Mouse (Mus musculus) lung, postnatal 10 days (tissue): ENCODE measurements around the gene Grid1.

ENCODE experiments used
- DNase-seq: peaks from one replicate; pipeline ENCODE4 v3.0.0; 2021

The Grid1 gene

DNA sequence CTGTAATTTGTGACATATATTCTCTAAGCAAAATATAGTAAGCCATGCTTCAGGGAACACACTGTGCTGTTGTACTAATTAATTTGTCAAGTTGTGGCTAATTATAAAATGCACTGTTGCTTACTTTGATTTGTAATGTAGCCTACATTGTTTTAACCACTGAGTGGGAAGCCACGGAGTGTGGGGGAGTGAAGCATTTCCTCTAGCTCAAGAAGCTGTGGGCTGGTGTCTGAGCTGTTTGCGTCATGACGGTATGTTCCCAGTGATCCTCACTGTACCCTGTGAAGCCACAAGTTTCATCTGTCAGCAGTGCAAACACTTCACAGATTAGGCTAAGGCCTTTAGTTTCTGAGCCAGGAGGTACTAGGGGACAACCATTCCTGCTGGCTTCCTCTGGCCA, 302.2 kb downstream of the Grid1 start:
- no peak for DNase-seq

- no peak for DNase-seq
Measured at GRCm38 (mm10) chr14:35123260-35123875, 303.5 kb downstream of the Grid1 start.

DNA sequence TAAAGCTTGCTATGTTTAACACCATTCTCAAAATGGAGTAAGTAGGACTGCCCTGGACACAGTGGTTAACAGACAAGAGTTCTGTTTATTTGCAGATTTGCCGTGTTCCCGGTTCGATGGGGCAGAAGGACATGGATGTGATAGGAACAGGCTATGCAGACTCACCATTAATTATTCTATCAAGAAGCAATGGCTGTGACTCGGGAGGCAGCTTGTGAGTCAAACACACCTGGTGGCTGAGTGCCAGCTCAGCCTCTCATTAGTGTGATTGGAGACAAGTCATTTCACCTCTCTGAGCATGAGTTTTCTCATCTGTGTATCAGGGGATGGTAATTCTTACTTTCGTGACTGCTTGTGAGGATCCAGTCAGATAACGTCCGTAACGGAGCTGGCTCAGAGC, 307.7 kb downstream of the Grid1 start:
- DNase-seq: no peak

DNA sequence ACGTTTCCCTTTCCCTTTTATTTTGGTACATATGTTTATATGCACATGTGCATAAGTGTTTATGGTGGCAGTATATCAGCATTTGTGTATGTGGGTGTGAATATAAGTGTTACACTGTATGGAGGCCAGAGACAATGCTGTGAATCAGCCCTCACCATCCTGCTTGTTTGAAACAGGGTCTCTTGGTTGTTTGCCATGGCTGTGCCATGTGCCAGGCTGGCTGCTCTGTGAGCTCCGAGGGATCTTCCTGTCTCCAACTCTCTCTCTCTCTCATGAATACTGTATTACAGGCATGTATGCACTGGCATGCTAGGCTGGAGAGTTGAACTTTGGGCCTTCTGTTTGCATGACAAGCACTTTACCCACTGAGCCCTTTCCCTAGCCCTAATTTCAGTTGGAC, 315.1 kb downstream of the Grid1 start:
- no peak for DNase-seq

GRCm38 (mm10) chr14:35138069-35138468, 318.2 kb downstream of the Grid1 start:
- no peak for DNase-seq

DNA sequence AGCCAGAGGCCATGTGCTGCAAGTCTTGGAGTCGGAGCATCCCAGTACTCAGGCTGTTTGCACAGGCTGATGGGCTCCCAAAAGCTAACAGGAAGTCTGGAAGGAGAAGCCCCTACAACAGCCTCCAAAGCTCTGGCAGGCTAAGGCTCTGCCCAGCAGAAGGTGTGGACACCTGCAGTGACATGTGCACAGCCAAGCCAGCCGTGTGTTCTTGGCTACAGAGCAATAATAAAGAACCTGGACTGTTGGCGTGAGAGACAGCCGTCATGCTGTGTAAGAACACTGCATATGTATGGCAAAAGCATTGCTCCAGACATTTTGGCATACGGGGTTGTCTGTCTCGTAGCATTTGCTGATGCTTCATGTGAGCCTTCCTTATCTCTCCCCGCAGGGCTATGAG, 319.9 kb downstream of the Grid1 start:
- no peak for DNase-seq

- peak; percentile 12 for DNase-seq
Measured at GRCm38 (mm10) chr14:35152450-35152849, 332.5 kb downstream of the Grid1 start.

DNA sequence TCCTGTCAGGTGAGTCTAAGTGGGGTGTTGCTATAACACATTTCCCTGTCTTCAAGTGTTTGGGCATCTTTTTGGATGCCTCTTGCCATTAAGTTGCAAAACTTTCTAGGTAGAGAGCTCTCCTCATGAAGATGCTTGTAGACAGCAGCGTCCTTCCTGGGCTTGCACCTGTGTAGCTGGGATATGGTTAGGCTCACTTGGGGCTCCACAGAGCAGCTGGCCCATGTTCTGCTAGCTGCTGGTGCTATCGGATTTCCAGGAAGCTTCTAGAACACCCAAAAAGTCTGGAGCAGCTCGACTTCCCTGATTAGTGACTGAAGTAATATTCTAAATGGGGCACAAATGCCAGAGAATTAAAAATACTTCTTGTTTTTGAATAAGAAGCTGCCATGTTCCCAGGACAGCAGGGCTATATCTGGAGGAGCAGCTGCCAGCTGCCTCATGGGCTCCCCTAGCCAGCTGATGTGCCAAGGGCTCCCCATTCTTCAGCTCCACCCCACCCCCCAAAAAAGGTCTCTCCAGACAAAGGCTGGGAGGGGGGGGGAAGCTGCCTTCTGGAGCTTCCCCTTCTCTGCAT, 333.9 kb downstream of the Grid1 start:
- DNase-seq: no peak

GRCm38 (mm10) chr14:35154364-35154763, 334.5 kb downstream of the Grid1 start:
- no peak for DNase-seq

- no peak for DNase-seq
Measured at GRCm38 (mm10) chr14:35157069-35157655, 337.3 kb downstream of the Grid1 start.

- DNase-seq: no peak
Measured at GRCm38 (mm10) chr14:35159296-35159695, 339.4 kb downstream of the Grid1 start.

GRCm38 (mm10) chr14:35167451-35167850, 347.5 kb downstream of the Grid1 start:
- DNase-seq: peak; percentile 33

DNA sequence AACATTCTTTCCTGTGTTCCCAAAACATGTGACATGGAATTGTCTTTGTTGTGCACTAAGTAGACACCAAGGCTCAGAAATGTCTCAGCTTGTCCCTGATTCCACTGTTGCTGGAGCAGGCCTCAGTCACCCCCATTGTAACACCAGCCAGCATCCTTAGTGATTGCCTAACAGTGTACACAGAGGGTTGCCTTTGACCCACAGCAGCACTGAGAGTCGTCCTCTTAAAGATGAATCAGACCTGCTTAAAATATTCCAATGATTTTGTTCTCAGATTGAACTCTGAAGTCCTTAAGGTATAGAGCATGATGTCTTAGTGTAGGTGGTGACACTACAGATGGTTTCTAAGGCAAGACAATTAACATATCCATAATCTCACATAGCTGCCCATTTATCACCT, 354.0 kb downstream of the Grid1 start:
- DNase-seq: no peak

DNA sequence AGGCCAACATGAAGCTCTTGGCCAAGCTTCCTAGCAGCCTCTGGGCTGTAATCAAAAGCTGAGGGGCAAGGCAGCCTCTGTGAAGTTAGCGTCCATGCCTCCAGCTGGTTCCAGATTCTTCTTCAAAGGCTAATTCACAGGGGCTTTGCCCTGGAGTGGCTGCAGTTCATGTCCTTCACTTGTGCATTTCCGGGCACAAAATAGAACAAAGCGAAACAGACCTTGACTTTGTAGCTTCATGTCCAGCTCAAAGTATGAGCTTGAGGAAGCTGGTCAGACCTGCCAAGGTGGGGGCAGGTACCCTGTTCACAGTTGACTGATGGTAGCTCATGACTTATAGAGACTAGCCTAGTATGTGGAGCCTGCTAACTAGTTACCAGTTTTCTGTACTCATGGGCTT, 356.1 kb downstream of the Grid1 start:
- DNase-seq: no peak

DNA sequence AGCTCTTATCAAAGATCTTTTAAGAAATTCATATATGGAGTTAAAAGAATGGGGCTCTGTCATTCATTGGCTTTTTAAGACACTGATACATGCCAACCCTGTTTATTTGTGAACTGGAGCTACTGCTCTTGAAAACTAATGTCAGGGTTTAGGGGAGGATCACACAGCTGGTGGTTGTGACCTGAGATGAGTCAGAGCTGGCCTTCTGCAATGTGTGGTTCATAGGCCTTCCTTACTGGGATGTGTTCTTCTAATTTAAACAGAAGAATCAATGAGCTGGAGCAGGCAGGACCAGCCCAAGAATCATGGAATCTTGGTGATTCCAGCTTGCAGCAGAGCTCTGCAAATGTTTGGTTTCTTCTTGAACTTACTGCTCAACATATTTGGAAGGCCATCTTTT, 359.2 kb downstream of the Grid1 start:
- DNase-seq: no peak

DNA sequence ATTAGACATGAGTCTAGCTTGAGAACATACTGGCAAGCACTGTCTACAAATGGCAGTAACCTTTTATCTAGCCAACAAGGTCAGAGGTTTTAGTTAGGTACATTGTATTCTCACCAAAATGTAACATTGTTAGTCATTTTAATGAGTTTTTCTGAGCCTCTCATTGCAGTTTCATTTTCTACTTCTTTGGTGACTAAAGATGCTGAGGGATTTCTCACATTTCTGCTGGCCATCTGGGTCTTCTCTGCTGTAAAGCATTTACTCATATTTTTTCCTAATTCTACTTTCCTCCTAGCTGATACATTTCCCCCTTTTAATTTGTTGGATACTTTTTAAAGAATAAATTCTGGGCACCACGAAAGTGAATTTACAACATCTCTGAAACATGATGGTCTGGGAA, 365.5 kb downstream of the Grid1 start:
- no peak for DNase-seq

DNA sequence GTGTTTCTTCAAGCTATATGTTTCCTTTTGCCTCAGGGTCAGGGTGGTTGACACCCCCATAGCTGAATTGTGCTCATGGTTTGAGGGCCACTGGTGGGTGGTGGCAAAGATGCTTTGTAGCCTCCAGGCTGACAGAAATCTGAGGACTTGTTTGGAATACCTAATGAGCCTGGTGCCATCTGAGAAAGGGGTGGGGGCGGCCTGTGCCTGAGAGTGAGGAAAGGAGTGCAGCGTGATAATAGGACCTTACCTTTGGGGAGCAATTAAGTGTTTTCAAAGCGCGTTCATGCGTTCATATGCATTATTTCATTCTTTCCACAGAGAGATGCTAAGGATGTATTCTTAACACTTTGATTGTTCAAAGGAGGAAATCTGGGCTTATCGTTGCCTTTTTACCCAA, 372.3 kb downstream of the Grid1 start:
- DNase-seq: no peak

GRCm38 (mm10) chr14:35197371-35197770, 377.5 kb downstream of the Grid1 start:
- no peak for DNase-seq

GRCm38 (mm10) chr14:35198447-35198846, 378.5 kb downstream of the Grid1 start:
- no peak for DNase-seq

- no peak for DNase-seq
Measured at GRCm38 (mm10) chr14:35198899-35199298, 379.0 kb downstream of the Grid1 start.

GRCm38 (mm10) chr14:35209444-35209843, 389.5 kb downstream of the Grid1 start:
- no peak for DNase-seq

DNA sequence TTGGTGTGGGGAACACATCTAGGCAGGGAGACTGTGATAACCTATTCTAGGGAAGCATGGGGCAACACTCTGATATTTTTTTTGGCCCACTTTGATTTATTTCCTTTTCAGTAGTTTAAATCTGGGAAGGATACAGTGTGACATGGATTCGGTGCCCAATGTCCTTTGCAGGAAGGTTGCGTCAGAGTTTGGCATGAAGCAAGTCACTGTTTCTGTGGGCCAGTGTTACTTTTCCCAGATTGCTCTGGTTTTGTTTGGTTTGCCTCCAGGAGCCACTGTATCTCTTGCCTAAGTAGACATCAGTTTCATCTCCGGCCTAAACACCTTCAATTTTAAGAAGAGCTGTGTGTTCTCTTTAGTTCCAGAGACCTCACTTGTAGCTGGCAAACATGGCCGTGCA, 399.1 kb downstream of the Grid1 start:
- DNase-seq: no peak

DNA sequence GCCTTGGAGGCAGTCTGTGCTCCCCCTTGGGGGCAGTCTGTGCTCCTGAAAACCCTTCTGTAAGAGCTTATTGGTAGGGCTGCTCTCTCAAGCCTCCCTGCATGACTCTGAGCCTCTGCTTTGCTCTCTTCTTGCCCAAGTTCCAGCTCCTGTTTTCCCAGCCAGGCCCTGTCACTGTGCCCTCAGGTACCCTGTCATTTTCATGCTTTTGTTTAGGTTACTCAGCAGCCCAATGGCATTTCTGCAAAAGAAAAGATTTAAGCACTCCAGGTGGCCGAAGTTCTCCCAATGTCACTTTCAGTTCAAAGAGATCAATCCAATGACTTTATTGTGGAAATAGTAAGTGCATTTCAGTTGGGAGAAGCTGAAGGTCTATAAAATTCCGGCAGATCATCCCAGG, 402.3 kb downstream of the Grid1 start:
- no peak for DNase-seq

DNA sequence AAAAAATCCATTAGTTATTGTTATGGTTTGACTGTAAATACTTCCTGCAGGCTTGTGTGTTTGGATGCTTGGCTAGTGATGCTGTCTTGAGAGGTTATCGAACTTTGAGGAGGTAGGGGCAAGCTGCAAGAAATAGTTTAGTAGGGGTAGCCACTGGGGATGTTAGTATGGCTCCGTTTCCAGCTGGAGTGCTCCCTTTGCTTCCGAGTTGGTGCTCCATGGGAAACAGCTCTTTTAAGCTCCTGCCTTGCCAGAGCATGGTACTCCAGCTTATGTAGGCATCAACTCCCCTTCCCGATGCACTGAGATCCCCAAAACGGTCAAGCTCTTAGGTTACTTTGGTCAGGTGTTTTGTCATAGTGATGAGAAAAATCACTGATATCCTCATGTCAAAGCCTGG, 407.7 kb downstream of the Grid1 start:
- no peak for DNase-seq

DNA sequence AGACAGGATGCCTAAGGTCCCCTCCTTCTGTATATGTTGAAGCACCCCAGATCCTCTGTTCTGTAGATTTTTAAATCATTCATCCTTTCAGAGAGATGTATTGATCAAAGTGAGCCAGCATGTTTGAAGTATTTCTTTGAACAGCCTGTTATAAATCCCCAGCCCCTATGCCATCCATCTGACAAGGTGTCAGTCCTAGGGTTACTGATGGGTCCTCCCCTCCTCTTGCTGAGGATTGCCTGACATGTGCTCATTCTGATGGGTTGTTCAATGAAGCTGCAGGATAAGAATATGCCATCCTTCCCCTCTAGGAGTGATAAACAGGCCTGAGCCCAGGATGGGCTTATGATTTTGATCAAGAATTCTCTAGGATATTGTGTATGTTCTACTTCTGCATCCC, 411.5 kb downstream of the Grid1 start:
- DNase-seq: no peak
